Comparison of ENCODE assay signal across 23 mouse cellular contexts in genomic region chr9:55045001-55045400, GRCm38 (mm10). TPM values are rescaled to one million over a fixed set of nuclear protein-coding genes. Genes with fewer than 3 reads are reported as not detected.
"Had no signal": no experiment of that assay in that cellular context is flagged by ENCODE, and none has a peak within 500 bp of the region (broad histone marks: within the 10 kb centered on the region; RNA-seq: fewer than 3 reads in every experiment).

No protein-coding gene starts in this region.

- H3K36me3 ChIP-seq: heart, embryonic 10.5 days; heart, embryonic 12.5 days; hindbrain, embryonic 13.5 days; hindbrain, embryonic 15.5 days; intestine, embryonic 15.5 days; limb, embryonic 13.5 days; limb, embryonic 15.5 days; liver, embryonic 12.5 days had no signal

- H3K4me3 ChIP-seq: gastrocnemius, adult 2 months; heart, embryonic 12.5 days; hindbrain, embryonic 13.5 days; hindbrain, embryonic 15.5 days; intestine, embryonic 15.5 days; layer of hippocampus, adult 2 months; limb, embryonic 13.5 days; limb, embryonic 15.5 days; liver, embryonic 12.5 days had no signal

- H3K27me3 ChIP-seq: intestine, embryonic 15.5 days; limb, embryonic 15.5 days had no signal

- H3K9ac ChIP-seq: heart, embryonic 12.5 days; hindbrain, embryonic 13.5 days; hindbrain, embryonic 15.5 days; intestine, embryonic 15.5 days; limb, embryonic 13.5 days; limb, embryonic 15.5 days; liver, embryonic 12.5 days; liver, embryonic 14.5 days had no signal

- DNase-seq: gastrocnemius, adult 2 months; gastrocnemius, postnatal 10 days; gastrocnemius, postnatal 25 days; heart, adult 18-20 months; heart, postnatal 10 days; heart, postnatal 4 days; kidney, adult 18-20 months; kidney, adult 8-10 months; kidney, postnatal 10 days; kidney, postnatal 25 days; kidney, postnatal 4 days had no signal

- H3K9me3 ChIP-seq: heart, embryonic 10.5 days; heart, embryonic 12.5 days; hindbrain, embryonic 13.5 days; hindbrain, embryonic 15.5 days; intestine, embryonic 15.5 days; limb, embryonic 15.5 days; liver, embryonic 12.5 days had no signal

- H3K27ac ChIP-seq: gastrocnemius, adult 2 months; heart, embryonic 10.5 days; hindbrain, embryonic 13.5 days; hindbrain, embryonic 15.5 days; intestine, embryonic 15.5 days; layer of hippocampus, adult 2 months; limb, embryonic 13.5 days; limb, embryonic 15.5 days; liver, embryonic 12.5 days; liver, embryonic 14.5 days had no signal

- H3K4me2 ChIP-seq: hindbrain, embryonic 13.5 days; hindbrain, embryonic 15.5 days; intestine, embryonic 15.5 days; limb, embryonic 13.5 days; limb, embryonic 15.5 days; liver, embryonic 12.5 days had no signal

- ATAC-seq: inflammation-experienced regulatory T-cells, adult 6 months; intestine, embryonic 15.5 days; liver, embryonic 12.5 days had no signal

RNA-seq across cellular contexts. Expression of gene Chrnb4, which starts 3.6 kb away (rescaled TPM):
- polyA plus RNA-seq: inflammation-experienced regulatory T-cells, adult 6 months; liver, adult 2 months; liver, embryonic 14.5 days had no signal

RNA-seq across cellular contexts. Expression of gene Chrna3, which starts 18.6 kb away (rescaled TPM):
- polyA plus RNA-seq: liver, adult 2 months; liver, embryonic 14.5 days had no signal
